Mouse (Mus musculus) small intestine, adult 2 months (tissue): ENCODE measurements around the gene Fanci.

Source experiments
- CTCF ChIP-seq: fragments of 200-500 bp; IDR thresholded peaks from 2 replicates; pipeline ENCODE4 v1.5.1; 2012; ENCODE audit warnings: low read depth, mild to moderate bottlenecking, control low read depth, inconsistent platforms, low read length, moderate library complexity, mixed read lengths; ENCODE audit not compliant: insufficient replicate concordance, insufficient read length; ENCODE audit errors: extremely low read depth
- POLR2A ChIP-seq: fragments of 200-500 bp; IDR thresholded peaks from 2 replicates; pipeline ENCODE4 v1.6.1; 2012; ENCODE audit warnings: low read depth, mild to moderate bottlenecking, control low read depth, inconsistent platforms, low read length, moderate library complexity

- no peak for TF ChIP-seq CTCF
- no peak for TF ChIP-seq POLR2A
These were observed 31.7 kb upstream of the Fanci start for GRCm38 (mm10) chr7:79360056-79360455.
